Mouse (Mus musculus) hindbrain, postnatal 0 days (tissue): Measurements from ENCODE around the gene Gpatch2. TPM values are rescaled to one million over a fixed set of nuclear protein-coding genes. Genes with fewer than 3 reads are reported as not detected.
A peak's percentile ranks its signal among the peaks of the same experiment; 100 is the strongest.

Experiments used
- ATAC-seq: fragments of 200-750 bp; cut with Nextera tagmentation; 2 replicates; pipeline ENCODE4 v1.8.0; 2017; ENCODE audit warnings: mild to moderate bottlenecking, moderate TSS enrichment, moderate library complexity
- DNase-seq: peaks from one replicate; pipeline ENCODE4 v3.0.0-alpha.2; 2015; ENCODE audit warnings: low spot score
- H3K27ac ChIP-seq: fragments of 300-500 bp; sonication (generic); 2 replicates; pipeline ENCODE4 v1.5.1; 2014; ENCODE audit warnings: mild to moderate bottlenecking
- H3K27me3 ChIP-seq: fragments of 300-500 bp; sonication (generic); 2 replicates; pipeline ENCODE4 v1.6.1; 2014; ENCODE audit warnings: low read length, mixed read lengths; ENCODE audit not compliant: insufficient read depth
- H3K36me3 ChIP-seq: fragments of 300-500 bp; sonication (generic); 2 replicates; pipeline ENCODE4 v1.6.1; 2014; ENCODE audit warnings: low read length, mixed read lengths; ENCODE audit not compliant: insufficient read depth
- H3K4me1 ChIP-seq: fragments of 300-500 bp; sonication (generic); 2 replicates; pipeline ENCODE4 v1.6.1; 2014; ENCODE audit warnings: antibody characterized with exemption, low read length, mixed read lengths; ENCODE audit not compliant: insufficient read depth
- H3K4me2 ChIP-seq: fragments of 300-500 bp; sonication (generic); 2 replicates; pipeline ENCODE4 v1.6.1; 2014; ENCODE audit warnings: low read depth, mild to moderate bottlenecking, low read length, moderate library complexity, mixed read lengths
- H3K4me3 ChIP-seq: fragments of 300-500 bp; sonication (generic); 2 replicates; pipeline ENCODE4 v1.5.1; 2014; ENCODE audit warnings: low read length
- H3K9ac ChIP-seq: fragments of 300-500 bp; sonication (generic); replicated peaks from 2 replicates; pipeline ENCODE4 v1.6.1; 2014; ENCODE audit warnings: mild to moderate bottlenecking, low read length, moderate library complexity, mixed read lengths
- H3K9me3 ChIP-seq: fragments of 300-500 bp; sonication (generic); 2 replicates; pipeline ENCODE4 v1.6.1; 2016; ENCODE audit warnings: low read length, mixed read lengths
- CTCF ChIP-seq: IDR thresholded peaks from 2 replicates; pipeline ENCODE4 v1.5.1; 2016; ENCODE audit warnings: antibody characterized with exemption, control low read depth, low read depth
- WGBS: fragments of 180-500 bp; shearing (Covaris S2); extraction: QIAGEN DNeasy Blood & Tissue Kit; methylation state at CpG from one replicate; pipeline ENCODE4 v1.1.7; 2014; 5-methylcytosine and 5-hydroxymethylcytosine counted together
- polyA plus RNA-seq: library from polyadenylated mRNA; unstranded; fragments of >200 nt; fragmentation: Nextera tagmentation; extraction: Ambion mirVana; gene quantifications from 2 replicates; pipeline ENCODE4 v1.2.1, GENCODE M21; 2015
- total RNA-seq: library from RNA; depleted of rRNA; stranded (reverse); fragments of >200 nt; gene quantifications from 2 replicates; pipeline ENCODE4 v1.2.3, GENCODE M21; 2014

Gpatch2 gene
- total and polyA plus RNA-seq, 2 experiments from 2014 or later: 12.4 to 20.1 TPM

GRCm38 (mm10) chr1:187300626-187301025 is 85.3 kb downstream of the Gpatch2 start:
- 39% methylated on average over 5 of the region's 5 CpGs for WGBS
- H3K4me3 ChIP-seq: no peak overlapping the region
- H3K9ac ChIP-seq: no peak overlapping the region
- peak; percentile 57 for DNase-seq
- H3K27me3 ChIP-seq: no peaks in the 10 kb centered on the region
- no peaks in the 10 kb centered on the region for H3K36me3 ChIP-seq
- ATAC-seq: peak; percentile 69
- H3K27ac ChIP-seq: no peak overlapping the region
- no peak overlapping the region for H3K4me2 ChIP-seq
- no peak for TF ChIP-seq CTCF
- no peaks in the 10 kb centered on the region for H3K9me3 ChIP-seq
- no peaks in the 10 kb centered on the region for H3K4me1 ChIP-seq

DNA sequence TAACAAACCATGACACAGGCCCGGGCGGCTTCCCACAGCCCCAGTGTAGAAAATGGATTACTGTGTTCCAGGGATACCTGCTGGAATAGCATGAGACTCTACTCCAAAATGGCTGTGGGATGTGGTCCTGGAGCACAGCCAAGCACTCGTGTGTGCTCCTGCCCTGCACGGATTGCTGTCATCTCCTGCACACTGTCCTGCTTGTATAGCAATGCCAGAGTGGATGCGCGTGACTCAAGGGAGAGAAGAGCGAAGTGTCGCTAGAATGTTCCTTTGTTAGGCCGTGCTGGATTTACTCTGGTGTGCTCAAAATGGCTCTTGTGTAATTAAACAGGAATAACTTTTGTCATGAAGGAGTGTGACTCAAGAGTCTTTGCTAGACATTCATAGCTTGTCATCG is 87.9 kb downstream of the Gpatch2 start:
- Histone ChIP-seq H3K36me3 (no peaks in the 10 kb centered on the region), H3K27ac (no peak overlapping the region), H3K9me3 (no peaks in the 10 kb centered on the region), H3K9ac (no peak overlapping the region), H3K4me3 (no peak overlapping the region), H3K27me3 (no peaks in the 10 kb centered on the region), H3K4me2 (no peak overlapping the region), H3K4me1 (no peaks in the 10 kb centered on the region)
- DNase-seq: peak; percentile 17
- no peak for TF ChIP-seq CTCF
- 56% methylated on average over 10 of the region's 10 CpGs for WGBS
- ATAC-seq: no peak

- Histone ChIP-seq H3K27me3 (no peaks in the 10 kb centered on the region), H3K27ac (no peak overlapping the region), H3K9me3 (no peaks in the 10 kb centered on the region), H3K36me3 (no peaks in the 10 kb centered on the region), H3K9ac (no peak overlapping the region), H3K4me1 (no peaks in the 10 kb centered on the region), H3K4me3 (no peak overlapping the region), H3K4me2 (no peak overlapping the region)
- no peak for TF ChIP-seq CTCF
- WGBS: 97% methylated on average over 4 of the region's 4 CpGs
- no peak for DNase-seq
- no peak for ATAC-seq
These were observed 92.0 kb downstream of the Gpatch2 start for GRCm38 (mm10) chr1:187307335-187307734.

DNA sequence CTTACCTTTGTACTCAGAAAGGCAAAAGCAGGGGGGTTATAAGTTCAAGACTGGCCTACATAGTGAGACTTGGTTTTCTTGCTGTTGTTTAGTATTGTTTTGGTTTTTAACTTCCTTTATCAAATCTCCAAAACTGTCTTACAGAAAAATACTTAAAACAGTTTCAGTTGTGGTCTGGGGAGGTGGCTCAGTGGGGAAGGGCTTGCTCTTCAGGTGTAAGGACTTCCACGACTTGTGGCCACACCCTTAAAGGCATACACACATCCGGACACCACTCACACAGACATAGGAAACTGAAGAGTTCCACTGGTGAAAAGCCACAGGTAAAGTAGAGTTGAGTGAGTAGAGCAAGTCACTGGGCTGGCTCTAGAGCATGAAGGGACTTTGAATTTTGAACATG is 93.2 kb downstream of the Gpatch2 start:
- no peak overlapping the region for H3K9ac ChIP-seq
- no peaks in the 10 kb centered on the region for H3K36me3 ChIP-seq
- H3K27ac ChIP-seq: no peak overlapping the region
- DNase-seq: no peak
- TF ChIP-seq CTCF: no peak
- H3K27me3 ChIP-seq: no peaks in the 10 kb centered on the region
- no peaks in the 10 kb centered on the region for H3K9me3 ChIP-seq
- 93% methylated on average over 2 of the region's 2 CpGs for WGBS
- H3K4me2 ChIP-seq: no peak overlapping the region
- no peak overlapping the region for H3K4me3 ChIP-seq
- no peaks in the 10 kb centered on the region for H3K4me1 ChIP-seq
- no peak for ATAC-seq

DNA sequence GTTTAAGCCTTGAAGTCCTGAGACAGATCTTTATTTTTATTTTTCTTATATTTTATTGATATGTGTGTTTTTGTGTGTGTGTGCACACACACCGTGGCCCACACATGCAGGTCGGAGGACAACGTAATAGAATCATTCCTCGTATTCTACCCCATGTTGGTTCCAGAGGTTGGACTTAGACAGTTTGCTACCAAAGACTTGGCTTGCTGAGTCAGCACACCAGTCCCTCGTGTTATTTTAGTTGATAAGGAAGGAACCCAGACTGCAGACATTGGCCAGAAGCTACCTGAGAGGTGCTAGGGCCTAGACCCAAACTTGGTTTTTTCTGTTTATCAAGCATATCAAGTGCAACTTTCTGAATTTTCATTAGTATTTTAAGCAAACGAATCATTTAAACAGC is 95.8 kb downstream of the Gpatch2 start:
- TF ChIP-seq CTCF: no peak
- no peaks in the 10 kb centered on the region for H3K4me1 ChIP-seq
- no peaks in the 10 kb centered on the region for H3K9me3 ChIP-seq
- no peak overlapping the region for H3K4me3 ChIP-seq
- WGBS: 91% methylated on average over 6 of the region's 6 CpGs
- no peaks in the 10 kb centered on the region for H3K27me3 ChIP-seq
- H3K4me2 ChIP-seq: no peak overlapping the region
- H3K27ac ChIP-seq: no peak overlapping the region
- no peak for ATAC-seq
- DNase-seq: no peak
- no peaks in the 10 kb centered on the region for H3K36me3 ChIP-seq
- no peak overlapping the region for H3K9ac ChIP-seq

DNA sequence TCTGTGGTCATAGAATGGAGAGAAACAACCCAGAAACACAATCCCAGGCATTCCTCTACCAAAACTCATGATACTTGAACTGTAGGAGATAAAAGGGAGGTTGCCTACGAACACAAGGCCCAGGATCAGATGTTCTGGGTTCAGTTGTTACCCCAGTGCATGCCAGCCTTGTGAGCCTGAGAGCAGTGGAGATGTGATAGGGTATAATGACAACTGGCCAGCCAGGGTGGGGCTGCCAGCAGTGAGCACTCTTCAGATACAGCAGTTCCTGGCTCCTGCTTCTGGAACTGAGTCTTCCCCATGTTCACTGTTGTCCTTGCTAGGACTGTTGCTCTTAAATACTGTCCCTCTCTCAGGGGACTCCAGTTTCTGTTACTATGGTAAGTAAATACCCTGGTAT is 98.0 kb downstream of the Gpatch2 start:
- H3K27me3 ChIP-seq: no peaks in the 10 kb centered on the region
- H3K4me1 ChIP-seq: no peaks in the 10 kb centered on the region
- no peak overlapping the region for H3K4me2 ChIP-seq
- ATAC-seq (no peak), DNase-seq (no peak)
- 87% methylated on average over 1 of the region's 1 CpGs for WGBS
- H3K4me3 ChIP-seq: no peak overlapping the region
- H3K9ac ChIP-seq: no peak overlapping the region
- no peaks in the 10 kb centered on the region for H3K9me3 ChIP-seq
- no peak overlapping the region for H3K27ac ChIP-seq
- no peaks in the 10 kb centered on the region for H3K36me3 ChIP-seq
- no peak for TF ChIP-seq CTCF

DNA sequence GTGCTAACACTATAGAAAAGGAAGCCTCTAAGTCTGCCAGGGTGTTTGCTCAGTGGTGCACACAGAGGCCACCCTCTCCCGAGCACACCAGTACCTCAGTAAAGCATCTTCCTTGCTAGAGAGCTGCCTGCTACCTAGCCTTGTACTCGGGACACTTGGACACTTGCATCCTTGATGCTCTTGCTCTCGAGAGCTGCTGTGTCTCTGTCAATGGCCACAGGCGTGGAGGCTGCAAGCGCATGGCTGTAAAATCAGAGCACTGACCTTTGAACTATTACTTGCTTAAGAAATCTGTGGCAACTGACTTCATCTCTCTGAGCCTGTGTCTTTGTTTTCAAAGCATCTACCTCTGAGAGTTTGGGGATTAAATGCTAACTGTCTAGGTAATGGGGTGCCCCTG is 98.5 kb downstream of the Gpatch2 start:
- no peak overlapping the region for H3K4me3 ChIP-seq
- 82% methylated on average over 5 of the region's 5 CpGs for WGBS
- no peaks in the 10 kb centered on the region for H3K4me1 ChIP-seq
- no peaks in the 10 kb centered on the region for H3K36me3 ChIP-seq
- TF ChIP-seq CTCF: no peak
- H3K27ac ChIP-seq: no peak overlapping the region
- no peak for ATAC-seq
- no peak for DNase-seq
- no peaks in the 10 kb centered on the region for H3K9me3 ChIP-seq
- no peak overlapping the region for H3K4me2 ChIP-seq
- no peaks in the 10 kb centered on the region for H3K27me3 ChIP-seq
- H3K9ac ChIP-seq: no peak overlapping the region
